Mouse (Mus musculus): ENCODE results near the gene En2.

The En2 gene

DNA sequence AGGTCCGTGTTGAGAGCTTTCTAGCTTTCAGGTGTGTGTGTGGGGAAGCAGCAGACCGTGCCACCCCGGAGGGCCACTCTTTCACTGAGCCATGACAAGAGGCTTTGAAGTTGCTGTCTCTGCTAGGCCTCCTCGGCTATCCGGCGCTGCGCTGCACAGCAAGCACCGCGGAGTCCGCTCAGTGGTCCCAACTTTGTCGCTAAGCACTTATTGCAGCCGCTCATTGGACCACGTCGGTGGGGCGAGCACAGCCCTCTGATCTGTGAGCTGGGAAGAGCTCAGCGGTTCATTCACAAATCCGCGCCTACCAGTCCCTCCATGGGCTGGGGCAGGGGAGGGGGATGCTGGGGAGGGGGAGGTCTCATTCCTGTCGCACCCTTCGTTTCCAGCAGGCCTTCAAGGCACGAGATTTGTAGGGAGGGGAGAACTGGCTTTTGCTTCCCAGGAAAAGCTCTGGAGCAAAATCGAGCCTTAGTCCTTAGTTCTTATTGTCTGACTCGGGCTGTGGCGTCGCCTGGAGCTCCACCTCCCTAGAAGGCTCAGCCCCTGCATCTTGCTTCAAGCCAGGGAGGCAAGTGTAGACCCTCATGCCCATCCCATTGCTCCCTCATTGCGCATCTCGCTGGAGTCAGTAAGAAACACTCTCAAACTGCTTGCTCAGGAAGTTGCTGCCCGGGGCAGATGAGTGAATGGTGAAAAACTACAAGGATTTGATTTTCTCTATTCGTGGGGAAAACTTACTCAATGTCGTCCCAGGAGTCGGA is 7.0 kb upstream of the En2 start:
- in situ Hi-C loops (cut with MboI; ENCODE audit: low pct_unique_long_range_greater_than_20kb in 1 of 2, low sequenced_read_pairs in 2 of 2, unreplicated experiment in 1 of 2): loop anchor here in 1 of 2 experiments (25.0 kb wide), 1 partner anchor 304 kb away; the partner anchor contains the start of gene Shh

DNA sequence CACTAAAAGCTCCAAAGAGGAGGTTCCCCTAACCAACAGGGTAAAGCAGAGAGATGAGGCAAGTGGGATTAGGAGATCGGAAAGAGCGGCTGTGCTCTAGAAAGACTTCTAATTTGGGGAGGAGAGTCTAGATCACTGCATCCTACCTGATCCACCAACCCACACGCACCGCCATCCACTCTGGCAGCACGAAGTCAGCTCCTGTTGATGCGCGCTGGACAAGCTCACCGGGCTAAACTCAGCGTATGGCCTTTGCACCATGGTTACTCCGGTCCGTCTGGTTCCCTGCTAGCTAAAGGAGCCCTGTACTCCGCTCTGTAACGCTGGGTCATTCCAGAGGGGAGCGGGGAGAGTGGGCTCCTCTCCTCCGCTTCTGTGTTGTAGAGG is 6.4 kb upstream of the En2 start:
- in situ Hi-C loops (cut with MboI; ENCODE audit: low pct_unique_long_range_greater_than_20kb in 1 of 2, low sequenced_read_pairs in 2 of 2, unreplicated experiment in 1 of 2): loop anchor here in 1 of 2 experiments (25.0 kb wide), 1 partner anchor 303 kb away; the partner anchor contains the start of gene Shh

DNA sequence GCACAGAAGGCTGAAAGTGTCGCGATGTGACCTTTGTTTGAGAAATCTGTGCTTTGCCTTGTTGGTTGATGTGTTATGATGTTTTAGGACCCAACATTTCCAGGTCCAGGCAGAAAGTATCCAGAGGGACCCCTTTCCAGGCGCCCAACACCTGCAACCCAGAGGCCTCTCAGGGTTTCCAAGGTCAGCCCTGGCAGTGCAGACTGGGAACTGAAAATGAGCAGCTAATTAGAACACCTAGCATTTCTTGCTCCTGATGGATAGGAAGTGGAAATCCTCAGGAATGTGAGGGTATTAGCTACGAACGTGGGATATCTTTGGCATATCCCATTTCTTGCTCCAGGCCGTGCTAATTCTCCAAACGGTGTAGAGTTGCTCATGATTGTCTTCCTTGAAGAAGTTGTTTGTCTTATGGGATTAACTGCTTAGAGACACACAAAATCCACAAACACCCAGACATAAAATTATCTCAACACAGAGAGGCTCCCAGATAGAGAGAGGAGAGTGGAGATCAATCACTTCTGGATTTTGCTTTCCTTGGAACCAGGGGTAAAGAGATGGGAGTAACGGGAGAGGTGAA is 5.5 kb upstream of the En2 start:
- in situ Hi-C loops (cut with MboI; ENCODE audit: low pct_unique_long_range_greater_than_20kb in 1 of 2, low sequenced_read_pairs in 2 of 2, unreplicated experiment in 1 of 2): loop anchor here in 1 of 2 experiments (10.0 to 25.0 kb wide), 2 partner anchors 302 to 1315 kb away; partner anchors contain the start of genes Mnx1 and Shh

DNA sequence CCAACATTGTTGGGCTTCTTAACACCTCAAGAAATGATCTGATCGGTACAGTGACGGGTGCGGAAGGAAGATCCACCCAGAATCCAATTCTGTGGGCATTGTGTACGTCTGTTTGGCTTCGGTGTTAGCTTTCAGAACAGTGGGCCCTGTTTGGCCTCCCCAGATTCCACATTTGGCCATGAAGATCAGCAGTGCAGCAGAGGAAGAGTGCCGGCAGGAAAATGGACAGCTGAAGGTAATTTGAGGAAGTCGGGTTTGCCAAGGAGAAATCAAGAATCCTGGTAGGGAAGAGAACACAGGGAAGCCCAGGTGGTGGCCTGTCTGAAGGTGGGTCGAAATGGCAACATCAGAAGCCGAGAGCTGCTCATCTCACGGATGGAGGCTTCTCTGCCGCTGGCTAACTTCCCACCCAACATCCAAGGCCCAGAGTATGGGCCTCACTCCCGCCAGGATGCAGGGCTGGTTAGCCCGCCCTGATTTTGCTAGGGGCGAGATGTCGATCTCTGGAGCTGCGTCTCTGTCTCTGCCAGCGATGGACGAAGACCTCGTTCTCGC is 4.0 kb upstream of the En2 start:
- in situ Hi-C loops (cut with MboI; ENCODE audit: low pct_unique_long_range_greater_than_20kb in 1 of 2, low sequenced_read_pairs in 2 of 2, unreplicated experiment in 1 of 2): loop anchor here in 1 of 2 experiments (10.0 to 25.0 kb wide), 2 partner anchors 301 to 1313 kb away; partner anchors contain the start of genes Mnx1 and Shh

DNA sequence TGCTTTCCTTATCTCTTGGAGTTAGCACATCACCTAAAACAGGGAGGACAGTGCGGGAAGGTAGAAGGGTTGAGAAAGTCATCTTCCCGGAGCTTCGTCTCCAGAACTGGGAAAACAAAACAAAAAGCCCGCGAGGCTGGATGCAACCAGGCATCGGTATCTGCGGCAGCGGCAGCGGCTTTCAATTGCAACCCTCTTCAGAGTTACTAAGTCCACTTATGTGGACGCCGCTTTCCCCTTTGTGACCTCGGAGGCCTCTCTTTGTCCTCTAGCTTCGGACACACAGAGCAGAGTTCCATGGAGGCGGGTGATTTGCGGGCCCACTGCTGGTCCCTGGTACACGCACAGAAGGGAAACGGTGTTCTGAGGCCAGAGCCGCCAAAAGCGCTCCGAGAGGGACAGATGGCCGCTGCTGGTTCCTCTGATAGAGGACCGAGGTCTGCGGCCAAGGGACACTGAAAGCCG is 3.5 kb upstream of the En2 start:
- in situ Hi-C loops (cut with MboI; ENCODE audit: low pct_unique_long_range_greater_than_20kb in 1 of 2, low sequenced_read_pairs in 2 of 2, unreplicated experiment in 1 of 2): loop anchor here in 1 of 2 experiments (10.0 to 25.0 kb wide), 2 partner anchors 300 to 1313 kb away; partner anchors contain the start of genes Mnx1 and Shh

DNA sequence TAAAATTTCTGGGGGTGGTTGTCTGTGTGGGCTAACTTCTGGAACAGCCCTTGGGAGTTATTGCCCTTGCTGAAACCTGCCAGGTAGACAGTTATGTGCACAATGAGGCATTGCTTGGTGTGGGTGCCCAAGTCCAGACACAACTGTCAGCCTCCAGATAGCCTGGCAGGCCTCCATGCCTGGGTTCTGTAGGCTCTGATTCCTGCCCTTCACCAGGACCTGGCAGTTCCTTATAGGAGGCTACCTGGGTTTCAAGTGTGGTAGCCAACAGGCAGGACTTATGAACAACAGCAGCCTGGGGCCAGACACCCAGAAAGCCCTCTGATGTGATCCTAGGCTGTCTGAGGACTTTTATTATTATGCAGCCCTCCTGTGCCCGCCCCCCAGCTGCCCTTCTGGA is 1.6 kb upstream of the En2 start:
- in situ Hi-C loops (cut with MboI; ENCODE audit: low pct_unique_long_range_greater_than_20kb in 1 of 2, low sequenced_read_pairs in 2 of 2, unreplicated experiment in 1 of 2): loop anchor here in 1 of 2 experiments (10.0 to 25.0 kb wide), 2 partner anchors 298 to 1311 kb away; partner anchors contain the start of genes Mnx1 and Shh

DNA sequence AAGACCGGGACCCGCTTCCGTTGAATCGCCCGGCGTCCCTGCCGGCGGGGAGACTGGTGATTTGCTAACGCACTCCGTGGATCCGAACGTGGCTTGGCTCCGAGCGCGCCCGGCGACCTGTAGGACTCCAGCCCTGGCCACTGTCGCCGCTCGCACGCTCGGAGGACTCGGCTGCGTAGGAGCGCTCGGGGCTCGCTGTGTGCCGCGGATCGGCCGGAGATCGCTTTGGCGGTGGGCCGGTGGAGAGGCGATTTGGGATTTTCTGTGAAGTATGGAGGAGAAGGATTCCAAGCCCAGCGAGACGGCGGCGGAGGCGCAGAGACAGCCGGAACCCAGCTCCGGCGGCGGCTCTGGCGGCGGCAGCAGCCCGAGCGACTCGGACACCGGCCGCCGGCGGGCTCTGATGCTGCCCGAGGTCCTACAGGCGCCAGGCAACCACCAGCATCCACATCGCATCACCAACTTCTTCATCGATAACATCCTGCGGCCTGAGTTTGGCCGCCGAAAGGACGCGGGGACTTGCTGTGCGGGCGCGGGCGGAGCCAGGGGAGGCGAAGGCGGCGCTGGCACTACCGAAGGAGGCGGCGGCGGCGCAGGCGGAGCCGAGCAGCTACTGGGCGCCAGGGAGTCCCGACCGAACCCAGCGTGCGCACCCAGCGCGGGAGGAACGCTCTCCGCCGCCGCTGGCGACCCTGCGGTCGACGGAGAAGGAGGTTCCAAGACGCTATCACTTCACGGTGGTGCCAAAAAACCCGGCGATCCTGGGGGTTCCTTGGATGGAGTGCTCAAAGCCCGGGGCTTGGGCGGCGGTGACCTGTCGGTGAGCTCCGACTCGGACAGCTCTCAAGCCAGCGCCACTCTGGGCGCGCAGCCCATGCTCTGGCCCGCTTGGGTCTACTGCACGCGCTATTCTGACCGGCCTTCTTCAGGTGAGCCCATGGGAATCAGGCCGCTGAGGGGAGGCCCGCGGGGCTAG is 1.1 kb downstream of the En2 start:
- in situ Hi-C loops (cut with MboI; ENCODE audit: low pct_unique_long_range_greater_than_20kb in 1 of 2, low sequenced_read_pairs in 2 of 2, unreplicated experiment in 1 of 2): loop anchor here in 1 of 2 experiments (10.0 to 25.0 kb wide), 2 partner anchors 296 to 1308 kb away; partner anchors contain the start of genes Mnx1 and Shh

DNA sequence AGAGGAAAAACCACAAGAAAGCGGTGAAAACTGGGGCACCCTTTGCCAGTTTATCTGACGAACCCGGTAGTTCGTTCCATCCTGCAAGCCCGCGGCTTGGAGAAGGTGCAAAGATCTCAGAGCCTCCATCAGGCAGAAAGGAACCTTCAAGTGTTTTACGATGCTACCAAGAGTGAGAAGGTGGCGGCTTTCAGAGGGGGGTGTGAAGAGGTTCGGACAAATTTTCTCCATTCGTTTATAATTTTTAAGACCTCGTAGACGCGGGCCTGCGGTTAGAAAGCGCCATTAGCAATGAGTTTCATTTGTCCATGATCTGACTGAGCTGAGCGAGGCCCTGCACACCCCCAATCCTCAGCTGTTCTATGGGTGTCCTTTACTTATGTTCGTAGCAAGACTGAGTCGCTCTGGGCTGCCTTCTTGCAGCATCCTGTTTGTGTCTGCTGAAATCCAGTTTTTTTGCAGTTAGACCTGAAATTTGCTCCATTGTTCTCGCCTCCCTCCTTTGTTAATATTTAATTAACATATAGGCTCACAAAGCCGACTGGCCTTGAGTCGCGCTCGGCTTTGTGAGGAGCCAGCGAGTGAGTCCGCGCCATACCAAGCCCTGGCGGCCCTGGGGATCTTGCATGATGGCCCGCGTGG is 2.2 kb downstream of the En2 start:
- in situ Hi-C loops (cut with MboI; ENCODE audit: low pct_unique_long_range_greater_than_20kb in 1 of 2, low sequenced_read_pairs in 2 of 2, unreplicated experiment in 1 of 2): loop anchor here in 1 of 2 experiments (10.0 to 25.0 kb wide), 2 partner anchors 295 to 1307 kb away; partner anchors contain the start of genes Mnx1 and Shh

DNA sequence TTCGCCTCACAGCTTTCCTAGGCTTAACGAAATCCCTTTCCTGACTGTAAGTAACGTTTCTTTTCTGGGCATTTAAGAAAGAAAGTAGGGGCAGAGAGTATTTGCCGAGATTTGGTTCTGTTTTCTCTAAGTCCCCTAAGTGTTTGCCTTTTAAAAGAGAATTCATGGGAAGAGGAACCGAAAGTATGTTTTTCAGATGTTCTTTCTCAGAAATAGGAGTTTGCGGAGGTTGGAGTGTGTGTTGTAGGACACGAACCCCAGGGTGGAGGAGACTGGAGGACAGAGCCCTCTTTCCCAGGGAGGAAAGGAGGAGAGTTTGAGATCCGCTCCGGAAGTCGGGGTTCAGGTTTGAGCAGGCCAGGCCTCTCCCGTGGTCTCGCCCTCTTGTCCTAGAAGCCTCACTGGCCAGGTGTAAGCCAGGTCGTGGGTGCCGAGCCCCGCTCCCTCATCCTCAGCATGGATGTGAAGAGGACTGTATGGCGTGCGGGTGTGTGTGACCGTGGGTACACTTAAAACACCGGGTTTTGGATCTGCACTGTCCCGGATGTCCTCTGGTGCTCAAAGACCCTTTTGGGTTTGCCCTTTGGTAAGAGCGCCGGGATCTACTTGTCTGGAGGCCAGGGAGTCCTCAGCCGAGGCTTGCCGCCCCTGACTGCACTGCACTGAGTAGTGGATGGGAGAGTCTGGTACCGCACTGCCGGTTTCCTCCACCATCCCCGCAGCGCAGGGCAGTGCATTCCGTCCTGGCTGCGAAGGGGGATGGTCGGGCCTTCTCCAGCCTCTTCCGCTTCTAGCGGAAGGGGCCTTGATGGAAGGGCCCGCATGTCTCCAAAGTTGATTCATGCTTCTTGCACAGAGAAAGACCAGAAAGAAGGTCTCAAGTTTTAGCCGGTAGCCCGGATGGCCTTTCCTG is 3.0 kb downstream of the En2 start:
- in situ Hi-C loops (cut with MboI; ENCODE audit: low pct_unique_long_range_greater_than_20kb in 1 of 2, low sequenced_read_pairs in 2 of 2, unreplicated experiment in 1 of 2): loop anchor here in 1 of 2 experiments (10.0 to 25.0 kb wide), 2 partner anchors 294 to 1306 kb away; partner anchors contain the start of genes Mnx1 and Shh

DNA sequence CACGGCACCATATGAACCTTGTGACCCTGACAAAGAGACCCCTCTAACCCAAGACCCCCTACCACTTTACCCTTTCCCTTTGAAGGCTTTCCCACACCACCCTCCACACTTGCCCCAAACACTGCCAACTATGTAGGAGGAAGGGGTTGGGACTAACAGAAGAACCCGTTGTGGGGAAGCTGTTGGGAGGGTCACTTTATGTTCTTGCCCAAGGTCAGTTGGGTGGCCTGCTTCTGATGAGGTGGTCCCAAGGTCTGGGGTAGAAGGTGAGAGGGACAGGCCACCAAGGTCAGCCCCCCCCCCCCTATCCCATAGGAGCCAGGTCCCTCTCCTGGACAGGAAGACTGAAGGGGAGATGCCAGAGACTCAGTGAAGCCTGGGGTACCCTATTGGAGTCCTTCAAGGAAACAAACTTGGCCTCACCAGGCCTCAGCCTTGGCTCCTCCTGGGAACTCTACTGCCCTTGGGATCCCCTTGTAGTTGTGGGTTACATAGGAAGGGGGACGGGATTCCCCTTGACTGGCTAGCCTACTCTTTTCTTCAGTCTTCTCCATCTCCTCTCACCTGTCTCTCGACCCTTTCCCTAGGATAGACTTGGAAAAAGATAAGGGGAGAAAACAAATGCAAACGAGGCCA is 3.8 kb downstream of the En2 start:
- in situ Hi-C loops (cut with MboI; ENCODE audit: low pct_unique_long_range_greater_than_20kb in 1 of 2, low sequenced_read_pairs in 2 of 2, unreplicated experiment in 1 of 2): loop anchor here in 1 of 2 experiments (10.0 to 25.0 kb wide), 2 partner anchors 293 to 1306 kb away; partner anchors contain the start of genes Mnx1 and Shh

DNA sequence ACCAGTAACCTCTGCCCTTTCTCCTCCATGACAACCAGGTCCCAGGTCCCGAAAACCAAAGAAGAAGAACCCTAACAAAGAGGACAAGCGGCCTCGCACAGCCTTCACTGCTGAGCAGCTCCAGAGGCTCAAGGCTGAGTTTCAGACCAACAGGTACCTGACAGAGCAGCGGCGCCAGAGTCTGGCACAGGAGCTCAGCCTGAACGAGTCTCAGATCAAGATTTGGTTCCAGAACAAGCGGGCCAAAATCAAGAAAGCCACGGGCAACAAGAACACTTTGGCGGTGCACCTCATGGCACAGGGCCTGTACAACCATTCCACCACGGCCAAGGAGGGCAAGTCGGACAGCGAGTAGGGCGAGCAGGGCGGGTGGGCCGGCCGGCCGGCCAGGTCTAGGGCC is 4.6 kb downstream of the En2 start:
- in situ Hi-C loops (cut with MboI; ENCODE audit: low pct_unique_long_range_greater_than_20kb in 1 of 2, low sequenced_read_pairs in 2 of 2, unreplicated experiment in 1 of 2): loop anchor here in 1 of 2 experiments (25.0 kb wide), 1 partner anchor 292 kb away; the partner anchor contains the start of gene Shh

DNA sequence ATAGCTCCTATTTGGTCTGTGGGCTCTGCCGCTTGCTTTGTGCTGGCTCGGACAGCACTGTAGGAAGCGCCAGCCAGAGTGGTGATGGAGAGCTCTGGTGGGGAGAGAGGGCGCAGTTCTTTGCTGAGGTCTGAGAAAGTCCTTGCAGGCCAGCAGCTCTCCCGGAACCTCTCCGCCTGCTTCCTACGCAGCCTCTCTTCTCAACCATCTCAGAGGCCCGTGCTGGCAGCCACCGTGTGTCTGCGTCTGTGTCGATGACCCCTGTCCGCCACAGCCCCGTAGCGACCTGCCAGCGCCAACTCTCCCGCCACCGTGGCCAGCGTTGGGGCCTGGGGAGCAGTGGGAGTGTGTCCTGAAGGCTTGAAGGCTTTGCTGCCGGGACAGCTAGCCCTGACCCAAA is 5.4 kb downstream of the En2 start:
- in situ Hi-C loops (cut with MboI; ENCODE audit: low pct_unique_long_range_greater_than_20kb in 1 of 2, low sequenced_read_pairs in 2 of 2, unreplicated experiment in 1 of 2): loop anchor here in 1 of 2 experiments (25.0 kb wide), 1 partner anchor 291 kb away; the partner anchor contains the start of gene Shh

DNA sequence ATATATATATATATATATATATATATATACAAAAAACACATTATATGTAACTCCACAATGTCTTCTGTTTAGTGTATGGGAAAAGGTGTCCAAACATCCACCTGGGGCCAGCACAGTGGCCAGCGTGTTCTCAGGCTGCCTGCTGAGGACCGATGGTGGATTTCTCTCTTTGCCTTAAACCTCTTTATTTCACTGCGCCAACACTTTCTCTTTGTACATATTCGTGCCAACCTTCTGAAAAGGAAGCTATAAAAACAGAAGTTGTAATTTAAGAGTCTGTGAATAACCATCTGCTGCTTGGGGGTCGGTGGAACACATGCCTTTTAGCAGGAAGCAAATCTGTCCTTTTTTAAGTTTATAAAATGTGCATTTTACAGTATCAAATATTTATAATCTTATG is 6.2 kb downstream of the En2 start:
- in situ Hi-C loops (cut with MboI; ENCODE audit: low pct_unique_long_range_greater_than_20kb in 1 of 2, low sequenced_read_pairs in 2 of 2, unreplicated experiment in 1 of 2): loop anchor here in 1 of 2 experiments (25.0 kb wide), 1 partner anchor 291 kb away; the partner anchor contains the start of gene Shh

DNA sequence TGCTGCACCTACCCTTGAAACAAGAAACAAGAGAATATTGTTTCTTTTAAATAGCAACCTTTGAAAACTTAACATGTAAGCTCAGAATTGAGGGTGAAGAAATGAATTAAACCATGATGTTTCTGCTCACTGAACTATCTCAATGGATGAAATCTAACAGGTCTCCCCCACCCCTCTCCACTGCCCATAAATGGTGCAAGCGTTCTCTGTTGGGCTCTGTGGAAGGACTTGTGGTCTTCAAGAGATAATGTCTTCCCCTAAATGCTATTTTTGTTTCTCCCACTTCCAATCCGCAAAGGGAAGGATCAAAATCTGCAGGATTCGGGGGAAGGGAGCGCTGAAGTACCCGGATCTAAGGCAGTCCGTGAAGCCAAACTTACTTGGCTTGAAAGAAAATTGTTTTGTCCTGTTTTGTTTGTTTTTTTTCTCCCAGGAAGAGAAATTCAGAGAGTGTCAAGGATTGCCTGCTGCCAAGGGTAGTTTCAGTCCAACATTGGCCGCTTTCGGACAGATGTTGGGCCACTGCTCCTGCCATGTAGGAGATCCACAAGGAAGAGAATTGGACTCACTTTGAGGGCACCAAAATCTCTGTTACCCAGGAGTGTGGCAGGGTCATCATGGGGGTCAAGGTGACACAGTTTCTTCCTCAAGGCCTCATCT is 6.9 kb downstream of the En2 start:
- in situ Hi-C loops (cut with MboI; ENCODE audit: low pct_unique_long_range_greater_than_20kb in 1 of 2, low sequenced_read_pairs in 2 of 2, unreplicated experiment in 1 of 2): loop anchor here in 1 of 2 experiments (25.0 kb wide), 1 partner anchor 290 kb away; the partner anchor contains the start of gene Shh
